Mouse (Mus musculus) brown adipose tissue, adult 24 weeks (tissue): Measurements from ENCODE around the gene Ifitm10. TPM values are rescaled to one million over a fixed set of nuclear protein-coding genes. Genes with fewer than 3 reads are reported as not detected.

Source experiments
- H3K27ac ChIP-seq: fragments of 200-500 bp; replicated peaks from 2 replicates; pipeline ENCODE4 v1.5.1; 2012; ENCODE audit warnings: low read depth, mild to moderate bottlenecking, low read length
- H3K4me1 ChIP-seq: fragments of 200-500 bp; 2 replicates; pipeline ENCODE4 v1.6.1; 2012; ENCODE audit warnings: low read length, mixed read lengths; ENCODE audit not compliant: control insufficient read depth, insufficient read depth, insufficient read length
- H3K4me3 ChIP-seq: fragments of 200-500 bp; 2 replicates; pipeline ENCODE4 v1.5.1; 2012; ENCODE audit warnings: low read depth, mild to moderate bottlenecking, low read length, moderate library complexity; ENCODE audit not compliant: insufficient read depth
- polyA plus RNA-seq: library from polyadenylated mRNA; stranded (reverse); fragments of >200 nt; gene quantifications from 2 replicates; pipeline ENCODE4 v1.2.4, GENCODE M21; 2012; ENCODE audit not compliant: missing spikeins, insufficient read depth, insufficient read length

Ifitm10 gene
- polyA plus RNA-seq, 1 experiment, result 1.5 TPM

GRCm38 (mm10) chr7:142399250-142399649, 25.7 kb upstream of the Ifitm10 start:
- Histone ChIP-seq H3K4me3 (no peak overlapping the region), H3K4me1 (peaks cover 44% of the 10 kb centered on the region), H3K27ac (peak overlapping the region; percentile 81)

GRCm38 (mm10) chr7:142398052-142398451, 24.5 kb upstream of the Ifitm10 start:
- Histone ChIP-seq H3K4me3 (no peak overlapping the region), H3K27ac (peak overlapping the region; percentile 81), H3K4me1 (peaks cover 56% of the 10 kb centered on the region)

- 0 out of 2 replicates have a peak overlapping the region, but pooled peaks have one; percentile 11 for H3K27ac ChIP-seq
- no peak overlapping the region for H3K4me3 ChIP-seq
- peaks cover 65% of the 10 kb centered on the region for H3K4me1 ChIP-seq
Measured at GRCm38 (mm10) chr7:142396611-142397010, 23.1 kb upstream of the Ifitm10 start.

DNA sequence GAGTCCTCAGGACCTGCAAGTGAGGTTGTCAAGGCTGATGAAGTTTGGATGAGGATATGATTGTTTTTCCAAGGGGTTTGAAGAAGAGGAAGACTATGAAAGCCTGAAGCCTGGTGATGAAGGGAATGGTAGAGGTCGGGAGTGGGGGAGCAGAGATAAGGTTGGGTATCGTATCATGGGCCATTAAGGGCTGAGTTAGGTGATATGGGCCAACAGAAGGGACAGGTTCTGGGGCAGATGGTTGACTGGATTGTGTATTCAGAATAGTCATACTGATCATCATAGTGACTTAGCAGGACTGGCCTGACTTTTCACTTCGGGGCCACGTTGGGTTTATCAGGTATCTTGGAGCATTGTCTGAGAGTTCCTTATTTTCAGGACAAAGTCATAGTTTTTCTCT, 21.9 kb upstream of the Ifitm10 start:
- Histone ChIP-seq H3K27ac (peak overlapping the region; percentile 87; the same call in 1 of the 2 replicates), H3K4me3 (no peak overlapping the region), H3K4me1 (peaks cover 67% of the 10 kb centered on the region)

DNA sequence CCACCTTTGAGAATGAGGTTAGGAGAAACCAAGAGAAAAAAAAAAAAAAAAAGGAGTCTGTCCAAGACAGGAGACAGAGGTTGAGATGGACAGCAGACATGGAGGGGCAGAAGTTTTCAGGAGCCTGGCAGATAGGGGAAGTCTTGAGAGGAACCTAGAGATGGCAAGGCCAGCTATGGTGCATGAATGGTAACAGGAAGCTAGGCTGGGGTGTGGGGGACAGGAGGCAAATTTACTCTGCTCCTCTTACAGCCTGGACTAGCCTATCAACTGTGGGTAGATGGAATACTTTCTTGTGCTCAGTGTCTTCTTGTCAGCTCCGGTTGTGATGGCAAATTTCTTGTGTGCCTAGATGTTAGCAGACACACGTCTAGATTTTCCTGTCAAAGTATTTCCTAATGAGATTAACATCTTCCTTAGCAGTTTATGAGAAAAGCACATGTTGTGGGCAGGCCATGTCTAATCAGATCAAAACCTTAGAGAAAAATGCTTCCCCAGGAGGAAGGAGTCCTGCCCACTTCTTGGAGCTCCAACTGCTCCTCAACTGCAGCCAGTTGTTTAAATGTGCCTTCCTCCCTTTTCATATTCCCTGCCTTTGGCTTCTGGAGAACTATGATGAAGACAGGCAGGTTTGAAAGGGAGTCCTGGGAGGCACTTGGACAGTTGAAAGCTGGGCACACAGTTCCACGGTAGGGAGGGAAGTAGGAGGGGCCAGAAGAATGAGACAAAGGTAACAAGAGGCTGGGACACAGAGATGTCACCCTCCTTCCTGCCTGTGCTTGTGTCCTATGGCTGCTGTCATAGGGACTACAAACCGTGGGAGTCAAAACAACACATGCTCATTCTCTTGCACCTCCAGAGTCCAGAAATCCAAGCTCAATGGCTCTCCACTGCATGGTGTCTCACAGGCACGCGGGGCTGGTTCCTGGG, 21.0 kb upstream of the Ifitm10 start:
- Histone ChIP-seq H3K4me3 (no peak overlapping the region), H3K27ac (peak overlapping the region; percentile 87), H3K4me1 (peaks cover 62% of the 10 kb centered on the region)

DNA sequence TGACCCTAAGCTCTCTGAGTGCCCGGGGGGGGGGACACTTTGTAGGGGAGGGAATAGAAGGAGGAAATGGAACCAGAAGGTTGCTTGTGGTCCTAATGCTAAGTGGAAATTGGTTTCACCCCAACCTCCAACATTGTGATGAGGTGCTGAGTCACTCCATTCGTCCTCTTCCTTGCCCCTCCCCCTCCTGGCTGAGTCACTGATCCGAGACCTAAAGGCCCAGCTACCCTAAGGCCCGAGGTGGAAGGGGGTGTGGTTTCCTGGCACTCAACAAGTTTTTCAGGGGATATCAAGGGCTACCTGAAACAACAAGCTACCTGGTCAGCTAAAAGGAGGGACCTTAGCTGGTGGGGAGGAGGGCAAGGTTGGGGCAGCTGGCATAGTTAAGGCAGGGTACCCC, 19.6 kb upstream of the Ifitm10 start:
- peak overlapping the region; percentile 87 for H3K27ac ChIP-seq

GRCm38 (mm10) chr7:142391609-142392008, 18.1 kb upstream of the Ifitm10 start:
- H3K4me1 ChIP-seq, result peaks cover 44% of the 10 kb centered on the region; the same call in 1 of the 2 replicates
- H3K27ac ChIP-seq, result peak overlapping the region; percentile 61; the same call in 1 of the 2 replicates
- H3K4me3 ChIP-seq, result no peak overlapping the region

More for the DNA sequence above, 19.6 kb upstream of the Ifitm10 start:
- H3K4me3 ChIP-seq, result no peak overlapping the region
- H3K4me1 ChIP-seq, result peaks cover 52% of the 10 kb centered on the region

DNA sequence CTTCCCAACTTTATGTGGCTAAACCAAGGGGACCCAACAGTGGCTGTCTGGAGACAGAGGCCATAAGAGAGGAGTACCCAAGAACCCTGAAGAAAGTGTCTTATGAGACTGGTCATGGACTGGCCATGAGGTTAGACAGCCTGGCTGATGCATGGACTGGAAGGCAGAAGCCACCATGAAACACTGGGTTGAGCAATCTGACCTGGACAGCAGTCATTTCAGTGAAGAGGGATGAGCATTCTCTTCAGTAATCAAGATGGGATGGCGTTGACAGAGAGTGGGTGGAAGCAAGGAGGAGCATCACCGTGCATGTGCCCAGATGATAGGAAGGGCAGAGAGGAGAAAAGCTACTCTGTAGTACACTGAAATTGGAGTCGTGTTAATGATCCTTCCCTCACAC, 17.6 kb upstream of the Ifitm10 start:
- H3K4me1 ChIP-seq, result peaks cover 41% of the 10 kb centered on the region; the same call in 1 of the 2 replicates
- H3K27ac ChIP-seq, result 0 out of 2 replicates have a peak overlapping the region, but pooled peaks have one; percentile 11
- no peak overlapping the region for H3K4me3 ChIP-seq

DNA sequence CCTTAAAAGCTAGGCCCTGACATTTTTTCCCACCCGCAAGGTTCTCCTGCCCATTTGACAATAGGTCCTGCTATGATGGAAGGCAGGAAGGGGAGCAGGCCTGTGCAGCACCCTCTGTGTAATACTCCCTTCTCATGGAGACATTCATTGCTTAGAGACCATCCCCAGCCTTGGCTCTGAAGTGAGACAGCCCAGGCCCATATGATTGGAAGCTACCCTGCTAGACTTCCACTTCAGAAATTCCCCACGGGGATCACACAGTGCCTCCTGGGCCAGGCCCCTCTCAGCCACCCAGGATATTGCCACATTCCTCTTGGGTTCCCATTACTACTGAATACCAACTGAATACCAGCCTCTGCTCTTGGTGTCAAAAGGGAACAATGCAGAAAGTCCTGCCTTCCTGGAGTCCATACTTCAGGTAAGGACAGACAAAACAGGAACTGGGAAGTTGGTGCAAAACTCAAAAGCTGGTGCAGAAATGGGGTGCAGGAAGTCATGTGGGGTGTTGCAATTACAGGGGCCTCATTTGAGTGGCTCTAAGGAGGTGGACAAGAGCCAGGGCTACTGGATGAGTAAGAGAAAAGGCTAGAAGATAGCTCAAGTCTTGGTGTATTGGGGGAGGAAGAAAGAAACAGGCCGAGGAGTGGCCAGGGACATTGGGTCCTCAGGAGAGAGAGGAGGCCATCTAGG, 16.6 kb upstream of the Ifitm10 start:
- H3K4me3 ChIP-seq, result no peak overlapping the region
- H3K4me1 ChIP-seq, result peaks cover 45% of the 10 kb centered on the region
- peak overlapping the region; percentile 2; the same call in 1 of the 2 replicates for H3K27ac ChIP-seq

DNA sequence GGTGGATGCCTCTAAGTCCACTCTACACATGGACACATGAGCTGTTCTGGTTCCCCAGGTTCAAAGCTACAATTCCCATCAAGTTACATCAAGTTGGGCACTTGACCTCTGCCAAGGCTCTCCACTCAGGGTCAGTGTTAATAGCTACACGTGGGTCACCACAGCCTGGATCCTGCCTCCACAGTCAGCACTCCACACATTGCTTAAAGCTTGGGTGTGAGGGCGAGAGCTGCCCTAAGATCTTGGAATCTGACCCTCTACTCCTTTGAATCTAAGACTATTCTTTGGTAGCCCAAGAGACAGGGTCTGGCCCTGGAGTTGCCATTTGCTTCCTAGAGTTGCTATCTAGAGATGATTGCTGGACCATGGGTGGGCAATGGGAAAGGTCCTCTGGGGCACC, 15.2 kb upstream of the Ifitm10 start:
- peaks cover 33% of the 10 kb centered on the region for H3K4me1 ChIP-seq
- H3K4me3 ChIP-seq, result no peak overlapping the region
- H3K27ac ChIP-seq, result no peak overlapping the region

DNA sequence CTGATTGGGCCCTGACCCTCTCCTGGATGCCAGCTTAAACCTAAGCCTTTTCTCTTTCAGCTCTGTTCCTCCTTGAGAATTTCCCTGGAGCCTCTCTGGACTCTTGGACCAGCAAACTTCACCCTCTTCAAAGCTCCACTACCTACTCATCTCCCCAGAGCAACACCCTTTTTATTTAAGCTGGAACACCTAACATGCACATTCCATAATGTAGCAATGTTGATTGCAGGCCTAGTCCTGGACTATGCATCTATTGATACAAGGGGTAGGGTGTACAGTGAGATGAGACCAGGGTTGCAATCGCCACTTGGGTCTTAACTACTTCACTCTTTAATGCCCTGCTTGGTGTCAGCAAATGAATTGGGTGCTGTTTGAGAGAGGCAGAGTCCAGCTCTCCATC, 14.6 kb upstream of the Ifitm10 start:
- Histone ChIP-seq H3K4me1 (peaks cover 27% of the 10 kb centered on the region), H3K27ac (peak overlapping the region; percentile 51; the same call in 1 of the 2 replicates), H3K4me3 (peak overlapping the region; percentile 94)

DNA sequence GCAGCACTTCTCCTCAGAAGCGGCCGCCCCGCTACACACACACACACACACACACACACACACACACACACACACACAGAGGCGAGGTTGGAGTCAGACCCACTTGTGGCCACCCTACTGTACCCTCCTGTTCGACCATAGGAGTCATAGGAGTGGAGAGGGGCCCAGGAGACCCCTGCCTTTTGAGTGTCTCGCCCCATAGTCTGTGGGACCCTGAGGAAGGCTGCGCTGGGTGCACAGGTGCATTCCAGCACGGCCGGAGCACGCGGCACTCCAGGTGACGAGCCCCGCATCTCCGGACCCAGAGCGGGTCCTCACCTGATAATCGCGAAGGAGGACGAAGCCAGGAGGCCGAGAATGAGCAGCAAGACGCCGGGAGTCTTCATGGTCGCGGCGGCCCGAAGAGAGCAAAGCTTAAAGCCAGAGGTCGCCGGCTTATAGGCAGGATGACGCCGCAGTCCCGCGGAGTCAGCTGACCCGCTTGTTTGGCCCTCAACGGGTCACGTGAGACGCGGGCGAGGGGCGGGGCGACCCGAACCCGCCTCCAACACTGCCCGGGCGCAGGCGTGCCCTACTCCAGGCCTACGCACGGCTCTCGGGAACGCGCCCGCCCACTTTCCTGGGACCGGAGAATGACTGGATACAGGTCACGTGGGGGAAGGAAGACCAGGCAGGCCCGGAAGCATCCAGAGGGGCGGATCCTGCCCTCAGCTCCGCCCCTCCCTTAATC, 14.0 kb upstream of the Ifitm10 start, which contains the start of gene Ctsd:
Gene Ctsd, minus strand, starts transcription at position 620 of the 730 bp plus-strand sequence.
- Histone ChIP-seq H3K4me1 (peaks cover 24% of the 10 kb centered on the region), H3K27ac (peak within 1 kb of the TSS; percentile 90), H3K4me3 (peak within 1 kb of the TSS; percentile 94)

GRCm38 (mm10) chr7:142386621-142387201, 13.2 kb upstream of the Ifitm10 start:
- peaks cover 18% of the 10 kb centered on the region for H3K4me1 ChIP-seq
- H3K4me3 ChIP-seq, result peak overlapping the region; percentile 94
- peak overlapping the region; percentile 90 for H3K27ac ChIP-seq

- Histone ChIP-seq H3K4me1 (peaks cover 12% of the 10 kb centered on the region), H3K4me3 (peak overlapping the region; percentile 94), H3K27ac (peak overlapping the region; percentile 46)
Measured at GRCm38 (mm10) chr7:142385742-142386403, 12.3 kb upstream of the Ifitm10 start.
